Mouse (Mus musculus): ENCODE results near the gene Ccdc40.
A peak's percentile ranks its signal among the peaks of the same experiment; 100 is the strongest.

Gene Ccdc40

DNA sequence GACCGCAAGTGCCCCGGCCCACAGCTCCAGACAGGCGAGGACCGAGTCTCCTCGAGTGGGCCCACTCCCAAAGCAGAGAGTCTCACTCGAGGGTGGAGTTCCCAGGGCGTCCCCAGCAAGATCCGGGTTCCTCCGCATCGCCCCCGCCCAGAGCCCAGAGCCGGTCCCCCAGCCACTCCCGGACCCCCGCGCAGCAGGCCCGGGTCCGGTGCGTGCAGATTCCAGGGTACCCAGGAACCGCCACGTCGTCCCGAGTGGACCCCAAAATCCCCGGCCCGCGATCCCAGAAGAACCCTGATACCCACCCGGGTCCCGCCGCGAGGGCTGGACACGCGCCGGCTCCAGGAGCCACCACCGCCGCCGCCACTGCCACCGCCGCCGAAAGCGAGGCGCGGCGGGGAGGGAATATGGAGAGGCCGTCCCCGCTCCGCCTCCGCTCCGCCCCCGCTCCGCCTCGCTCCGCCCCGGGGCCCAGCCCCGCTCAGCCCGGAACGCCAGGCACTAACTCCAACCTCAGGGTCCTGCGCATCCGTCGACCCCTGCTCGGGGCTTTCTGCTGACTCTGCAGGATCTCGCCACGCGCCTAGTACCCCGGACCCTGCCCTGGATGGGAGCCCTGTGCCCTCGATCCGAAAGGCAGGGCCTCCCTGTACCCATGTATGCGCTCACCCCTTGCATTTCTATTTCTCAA is at the start of gene Ccdc40, which contains the start of gene Tbc1d16:
Gene Ccdc40, plus strand, starts transcription at position 482 of the 691 bp plus-strand sequence.
Gene Tbc1d16, minus strand, starts transcription at position 409 of the 691 bp plus-strand sequence.
- peak; percentile 81 for DNase-seq (ENCODE audit: low spot score)

DNA sequence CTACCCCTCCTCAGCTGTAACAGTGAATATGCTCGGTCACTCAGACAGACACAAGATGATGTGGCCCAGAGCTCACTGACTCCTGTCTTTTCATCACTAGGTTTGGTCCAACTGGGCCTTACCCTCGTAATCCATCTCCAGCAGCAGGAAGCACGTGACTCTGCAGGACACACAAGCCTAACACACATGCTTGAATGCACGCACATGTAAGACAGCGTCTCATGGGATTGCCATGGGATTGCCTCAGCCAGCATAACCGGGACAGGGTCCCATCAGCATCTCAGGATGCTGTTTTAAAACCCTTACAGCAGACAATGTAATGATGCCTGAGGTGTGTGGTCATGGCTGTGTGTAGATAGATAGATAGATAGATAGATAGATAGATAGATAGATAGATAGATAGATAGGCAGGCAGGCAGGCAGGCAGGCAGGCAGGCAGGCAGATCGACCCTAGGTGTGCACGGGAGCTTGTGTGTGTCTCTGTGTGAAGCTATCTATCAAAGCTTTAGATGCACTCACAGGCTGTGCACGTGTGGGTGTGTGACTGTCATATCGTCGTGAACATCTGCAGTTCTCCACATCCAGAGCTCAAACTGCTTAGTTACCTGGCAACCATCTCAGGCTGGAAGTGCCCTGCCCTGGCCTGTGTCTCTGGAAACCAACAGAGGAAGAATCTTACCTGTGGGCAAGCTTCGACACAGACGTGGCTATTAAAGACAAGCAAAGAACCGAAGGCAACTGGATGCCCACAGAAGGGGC is 47.4 kb upstream of the Ccdc40 start:
- DNase-seq (ENCODE audit: low spot score) = no peak

DNA sequence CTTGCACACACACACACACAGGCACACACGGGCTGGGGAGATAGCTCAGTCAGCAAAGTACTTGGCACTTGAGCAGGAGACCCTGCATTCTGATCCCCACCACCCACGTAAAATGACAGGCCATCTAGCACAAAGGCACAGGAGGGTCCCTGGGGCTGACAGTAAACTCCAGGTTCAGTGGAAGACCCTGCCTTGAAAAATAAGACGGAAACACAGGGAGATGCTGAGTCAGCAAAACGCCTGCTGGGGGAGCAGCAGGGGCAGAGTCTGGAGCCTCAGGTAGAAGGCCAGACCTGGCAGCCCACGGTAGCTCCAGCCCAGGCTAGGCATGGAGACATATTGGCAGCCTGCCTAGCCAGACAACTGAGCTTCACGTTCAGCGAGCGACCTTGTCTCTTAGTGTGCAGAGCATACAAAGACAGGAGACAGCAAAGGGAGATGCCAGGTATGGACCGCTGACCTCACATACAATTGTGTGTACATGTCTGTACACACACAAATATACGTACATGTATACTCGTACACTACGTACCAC is 46.4 kb upstream of the Ccdc40 start:
- DNase-seq (ENCODE audit: low spot score) = no peak

DNA sequence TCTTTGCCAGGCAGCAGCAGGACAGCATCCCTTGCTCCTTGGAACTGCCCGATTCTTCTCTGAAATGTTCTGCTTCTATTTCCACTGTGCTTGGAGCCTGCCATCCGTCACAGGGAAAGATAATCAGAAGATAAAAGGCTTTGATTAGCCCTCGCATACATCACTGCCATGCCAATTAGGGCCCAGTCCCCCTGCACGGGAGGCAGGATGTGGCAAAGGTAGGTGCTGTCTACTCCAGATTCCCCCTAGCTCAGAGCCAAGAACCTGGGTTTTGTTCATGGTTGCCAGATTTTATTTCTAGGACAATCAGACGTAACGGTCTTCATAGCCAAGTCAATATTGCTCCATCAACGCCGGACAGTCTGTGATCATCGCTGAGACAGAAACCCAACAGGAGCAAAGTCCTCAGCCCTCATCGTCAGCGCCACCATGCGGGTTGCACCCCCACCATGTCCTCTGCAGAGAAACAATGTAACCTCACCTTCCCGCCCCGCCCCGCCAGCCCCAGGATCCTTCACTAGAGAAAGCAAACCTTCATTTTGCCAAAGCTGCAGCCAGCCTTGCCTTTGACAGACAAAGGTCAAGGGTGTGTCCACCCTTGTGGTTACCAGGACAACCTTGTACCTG is 44.6 kb upstream of the Ccdc40 start:
- DNase-seq (ENCODE audit: low spot score) = peak; percentile 56

DNA sequence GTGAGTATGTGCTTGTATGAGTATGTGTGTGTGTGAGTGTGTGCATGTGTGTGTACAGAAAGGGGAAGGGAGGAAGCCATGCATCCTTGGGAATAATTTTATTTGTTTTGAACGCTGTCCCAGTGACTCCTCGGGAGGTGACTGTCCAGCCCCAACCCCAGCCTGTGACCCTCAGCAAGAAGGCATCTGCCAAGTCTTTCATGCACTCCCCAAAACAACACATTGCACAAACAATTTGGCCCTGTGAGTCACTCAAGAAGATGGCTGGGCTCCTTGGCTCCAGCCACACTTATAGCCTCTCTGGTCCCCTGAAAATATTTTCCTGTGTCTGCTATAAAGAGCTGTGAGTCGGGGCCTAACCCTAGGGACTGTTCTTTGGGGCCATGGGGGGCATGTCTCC is 42.0 kb upstream of the Ccdc40 start:
- no peak for DNase-seq (ENCODE audit: low spot score)

DNA sequence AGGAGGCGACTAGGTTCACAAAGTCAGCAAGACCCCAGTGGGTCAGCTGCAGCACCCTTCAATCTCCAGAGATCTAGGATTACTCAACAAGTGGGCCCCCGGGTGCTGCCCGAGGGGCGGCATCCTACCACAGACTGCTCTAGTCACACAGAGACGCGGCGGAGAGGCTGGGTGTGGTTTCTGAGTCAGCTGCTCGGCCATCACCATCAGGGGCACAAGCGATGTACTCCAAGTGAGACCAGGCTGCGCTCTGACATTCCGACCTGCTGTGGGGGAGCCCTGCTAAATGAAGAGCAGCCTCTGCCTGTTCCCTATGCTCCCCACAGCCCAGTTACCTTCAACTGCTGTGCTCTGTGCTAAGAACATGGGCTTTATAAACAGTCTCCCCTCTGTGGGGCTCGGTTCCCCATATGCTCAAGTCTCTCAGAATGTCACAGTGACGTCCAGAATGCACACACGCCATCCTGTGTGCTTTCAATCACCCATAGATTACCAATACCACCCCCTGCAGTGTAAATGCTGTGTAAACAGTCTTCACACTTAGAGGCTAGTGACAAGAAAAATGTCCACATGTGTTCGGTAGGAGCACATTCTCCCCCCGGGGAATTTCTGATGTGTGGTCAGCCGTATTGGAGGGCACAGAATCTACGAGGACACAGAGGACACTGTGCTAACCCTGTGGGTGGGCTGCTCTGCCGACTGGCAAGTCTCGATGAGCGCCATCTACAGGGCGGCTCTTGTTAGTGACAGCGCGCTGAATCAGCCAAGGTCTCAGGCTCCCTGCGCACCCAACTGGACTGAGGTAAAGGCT is 41.2 kb upstream of the Ccdc40 start:
- DNase-seq (ENCODE audit: low spot score) = peak; percentile 34

DNA sequence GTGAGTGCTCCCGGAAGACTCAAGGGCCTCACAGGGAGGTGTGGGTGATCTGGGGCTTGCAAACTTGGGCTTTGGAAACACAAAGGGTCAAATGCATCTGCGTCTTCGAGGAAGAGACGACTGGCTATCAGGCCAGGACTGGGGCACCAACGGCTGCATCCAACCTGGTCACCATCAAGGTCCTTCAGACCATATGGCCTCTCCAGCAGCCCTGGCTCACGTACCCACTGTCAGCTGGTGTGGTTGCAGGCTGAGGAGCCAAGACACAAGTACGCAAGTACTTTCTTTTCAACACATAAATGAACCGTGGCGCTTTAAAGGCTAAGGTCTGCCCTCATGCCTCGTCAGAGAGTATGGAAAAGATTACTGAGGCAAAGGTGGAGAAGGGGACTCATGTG is 40.6 kb upstream of the Ccdc40 start:
- DNase-seq (ENCODE audit: low spot score) = no peak

DNA sequence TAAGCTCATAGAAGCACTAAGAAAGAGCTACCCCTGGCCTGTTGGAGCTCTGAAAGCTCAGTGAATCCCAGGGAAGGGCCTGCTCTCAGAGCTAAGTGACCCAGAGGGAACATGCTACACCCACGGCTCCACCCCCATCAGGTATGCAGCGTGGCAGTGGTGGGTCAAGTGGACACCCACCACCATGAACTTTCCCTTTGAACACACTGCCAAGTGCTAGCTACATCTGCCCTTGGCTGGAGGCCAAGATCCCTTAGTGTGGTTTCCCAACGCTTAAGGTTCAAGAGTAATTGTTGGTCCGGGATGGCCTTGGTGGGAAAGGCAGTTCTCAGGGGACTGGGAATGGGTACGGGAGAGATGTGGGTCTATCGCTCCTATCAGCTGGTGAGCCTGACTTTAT is 40.0 kb upstream of the Ccdc40 start:
- DNase-seq (ENCODE audit: low spot score) = no peak

DNA sequence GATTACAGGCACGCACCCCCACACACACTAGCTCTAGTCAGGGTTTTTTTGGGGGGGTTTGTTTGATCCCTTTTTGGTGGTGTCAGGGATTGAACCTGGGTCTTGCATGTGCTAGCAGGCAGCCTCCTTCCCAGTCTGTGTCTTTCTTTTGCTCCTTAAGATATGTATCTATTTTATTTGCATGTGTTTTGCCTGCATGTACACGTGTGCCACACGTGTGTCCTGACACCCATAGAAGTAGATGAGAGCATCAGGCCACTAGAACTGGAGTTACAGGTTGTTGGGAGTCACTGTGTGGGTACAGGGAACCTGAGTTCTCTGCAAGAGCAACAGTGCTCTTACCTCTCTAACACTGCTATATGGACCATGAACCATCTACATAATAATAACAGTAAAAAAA is 39.1 kb upstream of the Ccdc40 start:
- no peak for DNase-seq (ENCODE audit: low spot score)

DNA sequence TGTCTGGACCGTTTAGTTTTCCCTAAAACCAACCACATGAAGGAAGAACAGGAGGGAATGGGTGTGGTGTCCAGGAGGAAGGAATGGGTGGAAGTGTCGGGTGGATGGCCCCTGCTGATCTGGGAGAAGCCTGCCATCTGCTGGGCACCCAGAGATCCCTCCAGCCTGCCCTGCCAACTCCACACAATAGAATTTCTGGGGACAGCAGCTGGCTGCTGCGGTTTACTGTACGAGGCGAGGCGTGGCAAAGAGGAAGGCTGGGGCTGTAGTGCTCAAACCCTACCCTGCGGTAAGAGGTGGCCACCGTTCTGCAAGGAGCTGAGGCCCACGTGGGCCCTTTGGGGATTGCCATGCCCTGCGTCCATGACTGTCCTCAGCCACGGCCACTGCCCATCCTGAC is 37.9 kb upstream of the Ccdc40 start:
- peak; percentile 33 for DNase-seq (ENCODE audit: low spot score)

DNA sequence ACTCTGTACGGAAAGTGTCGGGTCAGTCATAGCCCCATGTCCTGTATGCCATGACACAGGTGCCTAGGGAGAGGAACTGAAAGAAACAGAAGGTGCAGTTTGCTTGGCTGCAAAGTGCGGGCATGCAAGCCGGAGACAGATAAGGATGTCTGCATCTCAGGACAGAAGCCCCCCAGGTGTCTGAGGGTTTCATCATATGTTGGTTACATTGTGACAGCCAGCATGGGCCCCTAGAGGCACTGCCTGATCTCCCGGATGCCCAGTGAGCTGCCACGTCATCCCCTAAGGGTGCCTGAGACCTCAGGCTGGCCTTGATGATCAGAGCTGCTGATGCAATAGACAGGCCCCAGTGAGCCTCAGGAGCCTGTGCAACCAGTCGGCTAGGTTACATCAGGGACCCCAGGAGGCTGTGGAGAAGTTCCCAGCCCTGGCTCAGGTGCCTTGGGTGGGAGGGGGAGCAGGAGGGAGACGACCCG is 36.7 kb upstream of the Ccdc40 start:
- DNase-seq (ENCODE audit: low spot score) = no peak

DNA sequence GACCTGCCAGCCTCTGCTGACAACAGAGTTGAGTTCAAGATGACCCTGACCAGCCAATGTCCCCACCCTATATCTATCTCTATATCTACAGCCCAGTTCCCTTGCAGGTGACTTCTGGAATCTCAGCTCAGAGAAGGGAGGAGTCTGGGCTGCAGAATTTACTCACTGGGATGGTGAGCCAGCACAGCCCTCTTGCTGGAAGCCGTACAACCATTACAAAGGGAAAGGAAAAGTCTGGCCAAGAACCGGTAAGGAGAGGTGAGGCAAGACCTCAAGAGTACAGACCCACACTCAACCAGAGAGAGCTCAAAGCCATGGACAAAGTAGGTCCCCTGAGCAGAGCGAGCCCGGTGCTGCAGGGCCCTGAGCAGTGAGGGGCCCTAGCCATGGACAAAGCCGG is 36.2 kb upstream of the Ccdc40 start:
- no peak for DNase-seq (ENCODE audit: low spot score)

DNA sequence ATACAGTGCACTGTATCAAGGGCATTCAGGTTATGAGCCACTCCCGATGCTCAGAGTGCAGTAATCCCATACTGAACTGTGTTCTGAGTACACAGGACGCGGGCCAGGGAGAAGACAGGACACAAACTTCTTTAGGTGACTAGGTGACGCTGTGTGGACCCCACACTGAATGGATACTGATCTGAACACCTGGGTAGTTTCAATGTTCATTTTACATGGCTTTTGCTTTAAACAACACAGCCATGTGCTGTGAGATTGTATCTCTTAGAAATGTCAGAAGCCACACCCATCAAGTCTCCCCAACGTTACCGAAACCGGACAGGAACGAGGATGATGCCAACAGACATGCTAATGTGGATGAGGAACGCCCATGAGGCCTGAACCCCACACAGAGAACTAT is 35.8 kb upstream of the Ccdc40 start:
- no peak for DNase-seq (ENCODE audit: low spot score)

DNA sequence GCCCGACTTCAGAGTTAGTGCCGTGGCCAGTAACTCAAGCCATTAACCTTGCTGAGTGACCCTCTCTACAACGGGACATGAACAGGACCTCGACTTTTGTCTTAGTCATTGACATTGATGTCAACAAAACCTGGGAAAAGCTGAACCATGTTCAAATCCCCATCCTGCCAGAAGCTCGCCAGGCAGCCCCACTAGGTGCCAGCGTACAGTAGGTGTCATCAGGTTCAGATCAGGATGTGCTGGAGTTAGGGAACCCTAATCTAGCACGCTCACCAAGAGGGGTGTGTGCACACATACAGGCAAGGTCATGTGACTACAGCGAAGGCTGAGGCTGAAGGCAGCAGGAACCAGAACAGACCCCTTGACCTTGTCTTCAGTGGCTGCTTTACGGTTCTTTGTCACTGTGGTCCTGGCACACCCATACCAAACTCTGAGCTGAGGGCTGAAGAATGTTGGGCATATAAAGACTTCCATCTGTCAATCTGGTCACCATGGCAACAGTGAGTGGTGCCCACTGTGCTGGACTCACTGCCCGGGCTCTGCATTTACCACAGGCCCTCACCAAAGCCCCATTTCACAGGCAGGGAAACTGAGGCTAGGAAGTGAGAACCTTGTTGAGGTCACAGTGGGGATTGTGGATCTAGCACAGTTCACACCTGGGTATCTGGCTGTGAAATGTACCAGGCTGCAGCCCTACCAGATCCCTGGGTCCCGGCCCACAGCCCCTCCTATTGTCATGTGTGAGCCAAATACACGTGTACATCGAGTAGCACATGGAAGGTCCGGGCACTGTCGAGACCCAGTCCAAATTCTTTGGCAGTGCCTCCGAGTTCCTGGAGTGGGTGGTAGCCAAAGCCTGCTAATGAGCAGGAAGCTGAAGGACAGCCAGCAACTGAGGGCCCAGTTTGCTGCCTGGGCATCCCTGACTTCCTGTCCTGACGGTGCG is 30.5 kb upstream of the Ccdc40 start:
- DNase-seq (ENCODE audit: low spot score) = no peak

DNA sequence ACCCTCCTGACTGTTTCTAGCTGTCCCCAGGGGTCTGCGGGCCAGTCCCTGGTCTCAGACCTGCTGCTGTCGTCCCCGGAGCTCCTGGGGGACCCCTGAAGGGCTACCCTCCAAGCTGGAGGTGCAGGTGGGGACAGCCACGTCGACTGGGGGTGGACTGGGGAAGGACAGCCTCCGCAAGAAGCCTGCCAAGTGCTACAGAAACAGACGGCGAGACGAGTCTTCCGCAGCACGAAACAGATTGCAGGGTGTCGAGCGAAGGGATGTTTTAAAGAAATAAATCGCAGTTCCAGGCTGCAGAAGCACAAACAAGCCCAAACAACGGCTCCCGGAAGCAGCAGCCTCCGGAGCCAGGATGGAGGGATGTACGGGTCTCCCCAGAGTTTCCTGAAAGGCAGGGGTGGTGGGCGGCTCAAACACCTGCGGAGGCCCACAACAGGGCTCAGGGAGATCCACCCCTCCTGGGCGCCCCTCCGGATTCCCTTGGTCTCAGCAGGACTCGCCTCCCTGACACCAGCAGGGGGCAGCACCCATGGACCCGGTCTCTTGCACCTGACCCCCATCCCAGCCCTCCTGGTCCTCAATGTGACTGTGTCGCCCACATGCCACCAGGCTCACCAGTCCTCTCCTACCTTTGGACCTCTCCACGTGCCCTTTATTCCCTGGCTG is 29.7 kb upstream of the Ccdc40 start:
- DNase-seq (ENCODE audit: low spot score) = no peak

DNA sequence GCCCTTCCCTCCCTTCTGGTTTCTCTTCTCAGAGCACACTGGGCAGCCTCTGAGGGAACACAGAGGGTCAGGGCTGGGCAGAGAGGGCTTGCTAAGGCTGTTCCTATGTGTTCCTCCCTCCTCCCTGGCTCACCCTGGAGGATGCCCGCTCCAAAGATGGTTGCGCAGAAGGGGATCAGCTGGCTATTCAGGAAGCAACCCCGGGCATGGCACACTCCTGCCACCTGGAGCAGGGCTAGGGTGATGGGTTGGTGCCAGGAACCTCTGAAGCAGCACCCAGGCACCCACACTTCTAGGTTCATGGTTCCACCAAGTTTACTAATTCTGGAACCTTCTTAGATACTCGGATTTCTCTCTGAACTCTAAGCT is 29.2 kb upstream of the Ccdc40 start:
- DNase-seq (ENCODE audit: low spot score) = no peak

DNA sequence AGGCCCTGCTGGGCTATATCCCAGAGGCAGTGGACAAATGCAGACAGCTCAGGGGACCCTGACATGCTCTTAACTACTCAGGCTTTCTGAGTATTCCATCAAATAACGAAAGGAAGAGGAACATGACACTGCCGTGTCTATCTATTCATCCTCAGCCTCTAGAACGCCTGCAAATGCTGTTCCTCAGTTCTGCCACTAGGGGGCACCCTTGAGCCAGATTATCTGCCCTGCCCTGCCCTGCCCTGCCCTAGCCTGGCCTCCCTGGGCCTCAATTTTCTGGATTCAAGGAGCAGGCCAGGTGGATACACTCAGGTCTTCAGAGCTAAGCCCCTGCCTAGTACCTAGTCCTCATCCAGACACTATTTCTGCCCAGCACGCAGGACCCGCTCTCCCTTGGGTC is 24.9 kb upstream of the Ccdc40 start:
- no peak for DNase-seq (ENCODE audit: low spot score)

DNA sequence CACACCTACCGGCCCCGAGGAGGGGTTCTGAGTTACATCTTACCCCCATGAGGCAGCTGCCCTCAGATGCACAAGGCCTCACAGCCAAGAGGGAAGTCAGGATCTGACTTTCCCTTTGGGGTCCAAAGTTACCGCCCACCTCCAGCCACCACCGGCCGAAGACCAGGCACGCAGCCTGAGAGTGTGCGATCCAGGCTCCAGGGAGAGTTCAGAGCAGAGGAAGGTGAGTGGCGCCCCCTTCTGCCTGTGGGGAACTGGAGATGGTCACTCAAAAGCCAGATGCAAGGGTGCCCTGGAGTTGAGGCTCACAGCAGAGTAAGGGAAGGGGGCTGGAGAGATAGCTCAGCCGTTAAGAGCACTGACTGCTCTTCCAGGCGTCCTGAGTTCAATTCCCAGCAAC is 22.6 kb upstream of the Ccdc40 start:
- no peak for DNase-seq (ENCODE audit: low spot score)

DNA sequence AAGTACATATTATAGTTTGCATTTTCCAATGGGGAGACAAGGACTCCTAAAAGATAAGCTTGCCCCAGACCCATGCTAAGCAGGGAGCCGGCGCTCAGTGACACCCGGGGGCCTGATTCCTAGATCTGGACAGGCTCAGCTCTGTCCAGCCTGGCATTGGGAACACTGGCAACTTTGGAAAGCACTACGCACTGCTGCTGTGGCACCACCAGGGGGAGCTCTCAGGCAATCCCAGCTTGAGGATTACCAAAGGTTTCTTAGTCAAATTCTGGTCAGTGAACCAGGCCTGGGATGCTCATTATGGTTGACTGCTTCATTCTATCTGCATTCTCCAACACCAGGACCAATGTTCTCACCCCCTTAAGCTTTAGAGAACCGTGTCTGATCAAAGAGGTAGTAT is 21.8 kb upstream of the Ccdc40 start:
- no peak for DNase-seq (ENCODE audit: low spot score)

DNA sequence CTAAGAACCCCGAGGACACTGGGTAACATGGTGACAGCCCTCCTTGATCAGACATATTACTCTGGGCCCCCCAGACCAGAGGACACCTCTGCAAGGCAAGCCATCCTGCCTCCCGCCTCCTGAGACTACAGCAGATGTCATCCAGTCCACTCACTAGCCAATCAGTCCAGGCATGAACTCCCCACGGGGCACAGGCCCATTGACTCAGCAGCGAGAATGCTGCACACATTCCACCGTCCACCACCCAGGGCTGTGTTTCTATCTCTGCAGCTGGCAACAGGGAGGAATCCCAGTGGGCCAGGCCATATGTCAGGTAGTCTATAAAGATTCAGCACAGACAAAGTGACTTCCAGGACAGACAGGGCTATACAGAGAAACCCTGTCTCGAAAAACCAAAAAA is 20.4 kb upstream of the Ccdc40 start:
- no peak for DNase-seq (ENCODE audit: low spot score)

Measured in yolk sac, embryonic 10.5 days (tissue).